9 mouse cellular contexts compared by ENCODE assay signal in genomic region chr2:93203682-93204081, GRCm38 (mm10). TPM values are rescaled to one million over a fixed set of nuclear protein-coding genes. Genes with fewer than 3 reads are reported as not detected.
DNase-seq lines count a peak whose midpoint lies in the region; ATAC-seq and TF ChIP-seq lines count a peak whose summit lies in the region.
"Had no signal": no experiment of that assay in that cellular context is flagged by ENCODE, and none has a peak within 500 bp of the region (broad histone marks: within the 10 kb centered on the region; RNA-seq: fewer than 3 reads in every experiment).

No protein-coding gene starts in this region.

- peak; percentile 56; the same call in 1 of the 2 replicates for TF ChIP-seq CTCF in thymus, adult 2 months (IDR thresholded peaks at IDR 0.05; ENCODE audit: borderline replicate concordance, control insufficient read depth, extremely low read depth, insufficient read depth, low read length, poor library complexity)

- DNase-seq in gastrocnemius, adult 18-20 months (ENCODE audit: low spot score) = peak; percentile 39
- no peak for DNase-seq in gastrocnemius, adult 8-10 months (ENCODE audit: low spot score in 2 of 2)
- DNase-seq in adrenal gland, adult 8-10 months = peak; percentile 79
- peak; percentile 69 for DNase-seq in embryo, embryonic 9.5 days (ENCODE audit: extremely low spot score)
- peak; percentile 78 for DNase-seq in hindbrain, embryonic 11.5 days (ENCODE audit: low spot score)
- peak; percentile 46 for DNase-seq in layer of hippocampus, adult 9-11 months
- DNase-seq in midbrain, embryonic 11.5 days (ENCODE audit: low spot score, missing footprints) = peak; percentile 95
- peak; percentile 68 for DNase-seq in thymus, adult 2 months
- DNase-seq: liver, embryonic 13.5 days had no signal

- peak overlapping the region; percentile 31; the same call in 1 of the 2 replicates for H3K27ac ChIP-seq in hindbrain, embryonic 11.5 days (ENCODE audit: low read depth, low read length)
- H3K27ac ChIP-seq in midbrain, embryonic 11.5 days (ENCODE audit: low read depth, low read length) = no peak overlapping the region
- H3K27ac ChIP-seq in thymus, adult 2 months (ENCODE audit: control insufficient read depth, insufficient read depth, low read length) = peak overlapping the region; percentile 84
- H3K27ac ChIP-seq: liver, embryonic 13.5 days had no signal

- peaks cover 15% of the 10 kb centered on the region for H3K36me3 ChIP-seq in hindbrain, embryonic 11.5 days (ENCODE audit: control insufficient read depth, insufficient read depth, low read length)
- peaks cover 10% of the 10 kb centered on the region; the same call in 1 of the 2 replicates for H3K36me3 ChIP-seq in midbrain, embryonic 11.5 days (ENCODE audit: control insufficient read depth, insufficient read depth, low read length)
- peaks cover 27% of the 10 kb centered on the region for H3K36me3 ChIP-seq in thymus, adult 2 months (ENCODE audit: control insufficient read depth, insufficient read depth, low read length)
- H3K36me3 ChIP-seq: liver, embryonic 13.5 days had no signal

- 14% methylated on average over 10 of the region's 10 CpGs for WGBS in hindbrain, embryonic 11.5 days
- 19% methylated on average over 10 of the region's 10 CpGs for WGBS in midbrain, embryonic 11.5 days
- 53% methylated on average over 10 of the region's 10 CpGs for WGBS in thymus, adult 2 months

- no peak overlapping the region for H3K4me3 ChIP-seq in hindbrain, embryonic 11.5 days (ENCODE audit: low read depth, low read length)
- no peak overlapping the region for H3K4me3 ChIP-seq in midbrain, embryonic 11.5 days (ENCODE audit: low read depth, low read length)
- no peak overlapping the region for H3K4me3 ChIP-seq in thymus, adult 2 months (ENCODE audit: control insufficient read depth, insufficient read depth, low read length)
- H3K4me3 ChIP-seq: liver, embryonic 13.5 days had no signal

- H3K4me1 ChIP-seq in hindbrain, embryonic 11.5 days (replicated peaks; ENCODE audit: control insufficient read depth, insufficient read depth, low read length) = peaks cover 5% of the 10 kb centered on the region; the same call in 1 of the 2 replicates
- H3K4me1 ChIP-seq in midbrain, embryonic 11.5 days (ENCODE audit: control insufficient read depth, insufficient read depth, low read length) = peaks cover 4% of the 10 kb centered on the region; the same call in 1 of the 2 replicates
- peaks cover 34% of the 10 kb centered on the region for H3K4me1 ChIP-seq in thymus, adult 2 months (replicated peaks; ENCODE audit: control insufficient read depth, insufficient read depth, low read length)

- H3K9me3 ChIP-seq in hindbrain, embryonic 11.5 days (ENCODE audit: control insufficient read depth, low read length) = no peaks in the 10 kb centered on the region
- no peaks in the 10 kb centered on the region for H3K9me3 ChIP-seq in midbrain, embryonic 11.5 days (ENCODE audit: control insufficient read depth, low read length)
- H3K9me3 ChIP-seq: liver, embryonic 13.5 days had no signal

- peak; percentile 37 for ATAC-seq in hindbrain, embryonic 11.5 days (ENCODE audit: low FRiP score)
- peak; percentile 23 for ATAC-seq in midbrain, embryonic 11.5 days (ENCODE audit: low FRiP score)

- no peaks in the 10 kb centered on the region for H3K27me3 ChIP-seq in hindbrain, embryonic 11.5 days (ENCODE audit: control insufficient read depth, insufficient read depth, low read length)
- no peaks in the 10 kb centered on the region for H3K27me3 ChIP-seq in midbrain, embryonic 11.5 days (ENCODE audit: control insufficient read depth, insufficient read depth, low read length)
- no peaks in the 10 kb centered on the region for H3K27me3 ChIP-seq in thymus, adult 2 months (ENCODE audit: control insufficient read depth, insufficient read depth, low read length)
- H3K27me3 ChIP-seq: liver, embryonic 13.5 days had no signal

- H3K4me2 ChIP-seq in hindbrain, embryonic 11.5 days (replicated peaks; ENCODE audit: low read depth, low read length) = no peak overlapping the region
- no peak overlapping the region for H3K4me2 ChIP-seq in midbrain, embryonic 11.5 days
- H3K4me2 ChIP-seq: liver, embryonic 13.5 days had no signal

- no peak overlapping the region for H3K9ac ChIP-seq in hindbrain, embryonic 11.5 days (ENCODE audit: low read depth, low read length)
- H3K9ac ChIP-seq in midbrain, embryonic 11.5 days (ENCODE audit: low read length) = no peak overlapping the region
- H3K9ac ChIP-seq: liver, embryonic 13.5 days had no signal

- TF ChIP-seq POLR2A in thymus, adult 2 months (IDR thresholded peaks at IDR 0.05; ENCODE audit: control insufficient read depth, extremely low read depth, insufficient read depth, low read length, poor library complexity) = no peak

RNA-seq across cellular contexts. Expression of gene Trp53i11, which starts 16.3 kb away (rescaled TPM):
- 1 to 10 TPM; 3.9 to 4.5 TPM for total RNA-seq in gastrocnemius, adult 18-20 months (2021)
- total RNA-seq in gastrocnemius, adult 8-10 months (2022) = 1 to 10 TPM; 1.8 to 5.2 (median 3.3) TPM
- 100 to 1,000 TPM in 2 of 4 experiments, 10 to 100 TPM in 2; 87.6 to 148 (median 97.6) TPM for total RNA-seq in adrenal gland, adult 8-10 months (2022)
- 204 and 221 TPM in 2 replicates for polyA plus RNA-seq in hindbrain, embryonic 11.5 days (2014; fragmentation: Nextera tagmentation; extraction: Ambion mirVana)
- polyA plus RNA-seq in midbrain, embryonic 11.5 days (2014; fragmentation: Nextera tagmentation; extraction: Ambion mirVana) = 179 and 191 TPM in 2 replicates
- polyA plus RNA-seq in thymus, adult 2 months (2012; rRNA removed) = 444 and 462 TPM in 2 replicates

Comparison
In these comparisons a context has a peak if more than half of its experiments do, and no peak if none do; other contexts are left out.
1. DNase-seq: peak in gastrocnemius, adult 18-20 months (single experiment), adrenal gland, adult 8-10 months (single experiment), embryo, embryonic 9.5 days (single experiment), hindbrain, embryonic 11.5 days (single experiment), layer of hippocampus, adult 9-11 months (single experiment), midbrain, embryonic 11.5 days (single experiment) and thymus, adult 2 months (single experiment); none in gastrocnemius, adult 8-10 months (0 of 2).
2. RNA of gene Trp53i11, which starts 16.3 kb away (total RNA-seq): 87.6 to 148 TPM in adrenal gland, adult 8-10 months; 3.9 to 4.5 TPM in gastrocnemius, adult 18-20 months and 1.8 to 5.2 TPM in gastrocnemius, adult 8-10 months; every median in the first group is over 10 times any median in the second.